Mouse (Mus musculus) E14TG2a.4 (cell line): ENCODE measurements around the gene Ppp1r14d.

ENCODE experiments used
- CTCF ChIP-seq: conservative IDR thresholded peaks from 2 replicates; pipeline ENCODE4 v1.5.1; 2014; ENCODE audit warnings: low read length
- NANOG ChIP-seq: IDR thresholded peaks from 2 replicates; pipeline ENCODE4 v1.6.1; 2014; ENCODE audit warnings: borderline replicate concordance, low read length, mixed read lengths
- POU5F1 ChIP-seq: IDR thresholded peaks from 2 replicates; pipeline ENCODE4 v1.6.1; 2014; ENCODE audit warnings: low read length, borderline replicate concordance

- no peak for TF ChIP-seq NANOG
- TF ChIP-seq CTCF = no peak
- TF ChIP-seq POU5F1 = no peak
Measured at GRCm38 (mm10) chr2:119242548-119242947, 12.8 kb upstream of the Ppp1r14d start.
